Mouse (Mus musculus) ES-Bruce4 (cell line): ENCODE measurements around the gene Wdr86. TPM values are rescaled to one million over a fixed set of nuclear protein-coding genes. Genes with fewer than 3 reads are reported as not detected.

Experiments used
- H3K27ac ChIP-seq: 2 replicates; pipeline ENCODE4 v1.5.1; 2012; ENCODE audit warnings: low read length, inconsistent platforms; ENCODE audit not compliant: insufficient read depth
- H3K27me3 ChIP-seq: 2 replicates; pipeline ENCODE4 v1.6.1; 2012; ENCODE audit warnings: mild to moderate bottlenecking, low read length, inconsistent platforms; ENCODE audit not compliant: control insufficient read depth, poor library complexity, insufficient read depth, severe bottlenecking
- H3K36me3 ChIP-seq: 2 replicates; pipeline ENCODE4 v1.6.1; 2012; ENCODE audit warnings: inconsistent platforms, mild to moderate bottlenecking, low read length, moderate library complexity; ENCODE audit not compliant: control insufficient read depth, poor library complexity, insufficient read depth, severe bottlenecking
- H3K4me1 ChIP-seq: one replicate; pipeline ENCODE4 v1.8.1; 2011; ENCODE audit warnings: low read length; ENCODE audit not compliant: control insufficient read depth, insufficient read depth
- H3K4me3 ChIP-seq: 2 replicates; pipeline ENCODE4 v1.5.1; 2011; ENCODE audit warnings: low read depth, mild to moderate bottlenecking, low read length
- H3K9ac ChIP-seq: 2 replicates; pipeline ENCODE4 v1.6.1; 2012; ENCODE audit warnings: low read depth, mild to moderate bottlenecking, inconsistent platforms; ENCODE audit not compliant: poor library complexity, severe bottlenecking
- H3K9me3 ChIP-seq: replicated peaks from 2 replicates; pipeline ENCODE4 v1.6.1; 2012; ENCODE audit warnings: mild to moderate bottlenecking, low read length, inconsistent platforms; ENCODE audit not compliant: control insufficient read depth, poor library complexity, insufficient read depth, severe bottlenecking
- CTCF ChIP-seq: IDR thresholded peaks from one replicate; pipeline ENCODE4 v1.8.1; 2011; ENCODE audit warnings: low read depth, low read length
- EP300 ChIP-seq: IDR thresholded peaks from 2 replicates; pipeline ENCODE4 v1.6.1; 2011; ENCODE audit warnings: low read depth, low read length; ENCODE audit not compliant: insufficient read depth
- POLR2A ChIP-seq: IDR thresholded peaks from one replicate; pipeline ENCODE4 v1.8.1; 2011; ENCODE audit warnings: low read length; ENCODE audit not compliant: insufficient read depth
- polyA plus RNA-seq: library from polyadenylated mRNA; stranded (reverse); fragments of >200 nt; gene quantifications from 2 replicates; pipeline ENCODE4 v1.2.4, GENCODE M21; 2011; ENCODE audit warnings: low read depth; ENCODE audit not compliant: missing spikeins, insufficient read depth, insufficient read length

The Wdr86 gene
- polyA plus RNA-seq, 1 experiment, result 10.3 TPM

GRCm38 (mm10) chr5:24757816-24758215 is 27.3 kb upstream of the Wdr86 start, which contains the start of gene Crygn:
Gene Crygn (minus strand): TSS chr5:24758008.
- Histone ChIP-seq H3K27me3 (no peaks in the 10 kb centered on the region), H3K4me3 (peak within 1 kb of the TSS; percentile 45), H3K9ac (peak within 1 kb of the TSS; percentile 38), H3K36me3 (no peaks in the 10 kb centered on the region), H3K27ac (no peak within 1 kb of the TSS), H3K9me3 (no peaks in the 10 kb centered on the region), H3K4me1 (no peaks in the 10 kb centered on the region)
- no peak for TF ChIP-seq POLR2A
- no peak for TF ChIP-seq EP300
- no peak for TF ChIP-seq CTCF

DNA sequence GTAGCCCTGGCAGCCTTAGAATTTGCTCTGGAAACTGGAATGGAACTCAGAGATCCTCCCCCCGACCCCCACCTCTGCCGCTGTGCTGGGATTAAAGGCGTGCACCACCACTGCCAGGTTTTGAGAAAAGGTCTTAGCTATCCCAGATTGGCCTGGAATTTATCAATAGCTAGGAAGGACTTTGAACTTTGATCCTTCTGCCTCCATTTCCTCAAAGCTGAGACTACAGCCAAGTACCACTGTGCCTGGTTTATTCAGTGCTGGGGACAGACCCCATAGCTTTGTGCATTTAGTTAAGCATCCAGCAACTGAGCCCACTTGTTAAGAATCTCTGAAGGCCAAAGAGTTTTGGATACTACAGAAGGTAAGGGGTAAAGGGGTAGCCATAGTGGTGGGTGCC is 26.4 kb upstream of the Wdr86 start:
- no peak overlapping the region for H3K4me3 ChIP-seq
- H3K4me1 ChIP-seq, result no peaks in the 10 kb centered on the region
- H3K27ac ChIP-seq, result no peak overlapping the region
- no peaks in the 10 kb centered on the region for H3K27me3 ChIP-seq
- no peak overlapping the region for H3K9ac ChIP-seq
- TF ChIP-seq POLR2A, result no peak
- no peaks in the 10 kb centered on the region for H3K36me3 ChIP-seq
- no peaks in the 10 kb centered on the region for H3K9me3 ChIP-seq

DNA sequence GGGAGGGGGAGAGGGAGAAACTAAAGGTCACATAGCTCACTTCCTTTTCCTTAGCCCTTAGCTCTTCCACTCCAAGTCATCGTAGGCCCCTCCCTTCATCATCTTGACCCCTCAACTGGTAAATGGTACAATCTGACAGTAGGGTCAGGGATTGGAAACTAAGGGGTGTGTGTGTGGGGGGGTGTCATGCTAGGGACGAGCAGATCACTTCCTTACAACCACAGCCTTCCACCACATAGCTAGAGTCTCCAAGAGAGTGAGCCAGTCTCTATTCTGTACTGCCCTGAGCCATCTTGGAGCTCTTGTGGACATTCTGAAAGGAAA is 21.6 kb upstream of the Wdr86 start:
- H3K4me3 ChIP-seq, result peak overlapping the region; percentile 89
- peaks cover 5% of the 10 kb centered on the region for H3K4me1 ChIP-seq
- H3K9me3 ChIP-seq, result no peaks in the 10 kb centered on the region
- H3K27me3 ChIP-seq, result no peaks in the 10 kb centered on the region
- H3K36me3 ChIP-seq, result no peaks in the 10 kb centered on the region
- peak overlapping the region; percentile 86 for H3K27ac ChIP-seq
- 0 out of 2 replicates have a peak overlapping the region, but pooled peaks have one; percentile 92 for H3K9ac ChIP-seq
- TF ChIP-seq EP300 (no peak), POLR2A (no peak), CTCF (no peak)

DNA sequence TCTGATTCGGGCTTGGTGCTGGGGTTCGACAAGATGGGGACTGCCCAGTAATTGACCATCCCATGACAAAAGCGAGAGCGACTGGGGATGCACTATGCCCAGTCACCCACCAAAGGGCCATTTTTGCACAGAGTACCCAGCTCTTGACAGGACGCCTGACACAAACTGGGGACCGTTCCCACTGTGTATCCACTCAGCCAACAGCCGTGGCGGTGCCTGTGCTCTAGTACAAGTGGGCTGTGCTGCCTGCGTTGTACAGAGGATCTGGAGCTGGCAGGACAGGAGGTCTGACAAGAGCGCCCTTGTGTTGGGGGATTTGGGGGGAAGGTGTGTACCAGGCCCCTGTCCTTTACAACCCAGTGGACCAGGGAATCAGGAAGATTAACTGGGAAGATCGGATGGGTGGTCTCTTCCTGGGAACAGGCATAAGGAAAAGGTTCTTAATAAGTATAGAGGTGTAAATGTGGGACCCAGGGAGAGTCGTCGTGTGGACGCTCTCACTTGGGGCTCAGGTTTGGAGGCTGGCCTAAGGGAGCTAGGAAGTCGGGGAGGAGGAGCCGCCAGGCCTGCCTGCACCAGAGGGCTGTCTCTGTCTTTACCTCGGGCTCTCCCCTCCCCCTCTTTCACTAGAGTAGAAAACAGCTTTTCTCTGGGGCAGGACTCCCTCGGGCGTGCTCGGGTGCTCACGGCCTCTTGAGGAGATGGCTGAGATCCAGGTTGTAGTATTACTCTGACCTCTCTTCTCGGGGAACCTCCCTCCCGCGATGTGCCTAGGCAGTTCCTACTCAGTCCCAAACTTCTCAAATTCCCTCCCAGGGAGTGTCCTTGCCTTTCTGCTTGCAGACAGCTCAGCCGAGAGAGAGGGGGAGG is 21.0 kb upstream of the Wdr86 start:
- TF ChIP-seq POLR2A (peak; percentile 22), CTCF (no peak), EP300 (peak; percentile 88)
- no peaks in the 10 kb centered on the region for H3K36me3 ChIP-seq
- H3K9ac ChIP-seq, result peak overlapping the region; percentile 92
- peak overlapping the region; percentile 89 for H3K4me3 ChIP-seq
- H3K27me3 ChIP-seq, result no peaks in the 10 kb centered on the region
- peak overlapping the region; percentile 86 for H3K27ac ChIP-seq
- H3K4me1 ChIP-seq, result peaks cover 5% of the 10 kb centered on the region
- H3K9me3 ChIP-seq, result no peaks in the 10 kb centered on the region

GRCm38 (mm10) chr5:24750321-24751304 is 20.1 kb upstream of the Wdr86 start:
- no peaks in the 10 kb centered on the region for H3K36me3 ChIP-seq
- no peaks in the 10 kb centered on the region for H3K9me3 ChIP-seq
- H3K27ac ChIP-seq, result peak overlapping the region; percentile 91
- H3K27me3 ChIP-seq, result no peaks in the 10 kb centered on the region
- TF ChIP-seq EP300, result peak; percentile 48; the same call in 1 of the 2 replicates
- TF ChIP-seq POLR2A, result peak; percentile 53
- TF ChIP-seq CTCF, result peak; percentile 71
- peaks cover 5% of the 10 kb centered on the region for H3K4me1 ChIP-seq
- peak overlapping the region; percentile 92 for H3K9ac ChIP-seq
- peak overlapping the region; percentile 89 for H3K4me3 ChIP-seq
